Mouse (Mus musculus) ES-E14 (cell line): Measurements from ENCODE around the gene Cmah.

Source experiments
- HCFC1 ChIP-seq: IDR thresholded peaks from 2 replicates; pipeline ENCODE4 v1.6.1; 2012; ENCODE audit warnings: low read length, inconsistent platforms, borderline replicate concordance; ENCODE audit not compliant: insufficient read depth
- MAFK ChIP-seq: IDR thresholded peaks from 2 replicates; pipeline ENCODE4 v1.6.1; 2014; ENCODE audit warnings: mild to moderate bottlenecking, low read depth, low read length, inconsistent platforms; ENCODE audit not compliant: insufficient read depth
- ZNF384 ChIP-seq: IDR thresholded peaks from 2 replicates; pipeline ENCODE4 v1.6.1; 2012; ENCODE audit warnings: low read depth, low read length, inconsistent platforms

GRCm38 (mm10) chr13:24518887-24519286, 191.7 kb downstream of the Cmah start:
- no peak for TF ChIP-seq MAFK
- no peak for TF ChIP-seq HCFC1
- TF ChIP-seq ZNF384: no peak
